Mouse (Mus musculus) forebrain, embryonic 10.5 days (tissue): ENCODE measurements around the gene Coro2b. TPM values are rescaled to one million over a fixed set of nuclear protein-coding genes. Genes with fewer than 3 reads are reported as not detected.
A peak's percentile ranks its signal among the peaks of the same experiment; 100 is the strongest.

Source experiments
- DNase-seq: peaks from one replicate; pipeline ENCODE4 v3.0.0-alpha.2; 2017; ENCODE audit warnings: low spot score; ENCODE audit errors: extremely low spot score
- H3K27ac ChIP-seq: fragments of 300-500 bp; sonication (generic); 2 replicates; pipeline ENCODE4 v1.5.1; 2016; ENCODE audit warnings: mild to moderate bottlenecking
- H3K27me3 ChIP-seq: fragments of 300-500 bp; sonication (generic); 2 replicates; pipeline ENCODE4 v1.6.1; 2016; ENCODE audit warnings: mild to moderate bottlenecking; ENCODE audit not compliant: poor library complexity, severe bottlenecking
- H3K36me3 ChIP-seq: fragments of 300-500 bp; sonication (generic); replicated peaks from 2 replicates; pipeline ENCODE4 v1.6.1; 2016; ENCODE audit warnings: mild to moderate bottlenecking, moderate library complexity
- H3K4me1 ChIP-seq: fragments of 300-500 bp; sonication (generic); 2 replicates; pipeline ENCODE4 v1.6.1; 2016
- H3K4me3 ChIP-seq: fragments of 300-500 bp; sonication (generic); 2 replicates; pipeline ENCODE4 v1.5.1; 2016; ENCODE audit warnings: mild to moderate bottlenecking, moderate library complexity
- H3K9me3 ChIP-seq: fragments of 300-500 bp; sonication (generic); 2 replicates; pipeline ENCODE4 v1.6.1; 2016; ENCODE audit warnings: mild to moderate bottlenecking, moderate library complexity
- WGBS: fragments of 180-500 bp; shearing (Covaris S2); methylation state at CpG from one replicate; pipeline ENCODE4 v1.1.7; 2016; 5-methylcytosine and 5-hydroxymethylcytosine counted together
- polyA plus RNA-seq: library from polyadenylated mRNA; unstranded; fragments of >200 nt; fragmentation: Nextera tagmentation; extraction: Ambion mirVana; gene quantifications from 2 replicates; pipeline ENCODE4 v1.2.1, GENCODE M21; 2016

Coro2b gene
- polyA plus RNA-seq, 1 experiment from 2014 or later = 9.7 TPM

GRCm38 (mm10) chr9:62432261-62433060 is 104.4 kb downstream of the Coro2b start:
- Histone ChIP-seq H3K27me3 (no peaks in the 10 kb centered on the region), H3K4me3 (no peak overlapping the region), H3K9me3 (no peaks in the 10 kb centered on the region), H3K36me3 (peaks cover 33% of the 10 kb centered on the region), H3K27ac (peak overlapping the region; percentile 36; the same call in 1 of the 2 replicates), H3K4me1 (peaks cover 32% of the 10 kb centered on the region)
- DNase-seq = no peak
- WGBS = 76% methylated on average over 15 of the region's 15 CpGs

DNA sequence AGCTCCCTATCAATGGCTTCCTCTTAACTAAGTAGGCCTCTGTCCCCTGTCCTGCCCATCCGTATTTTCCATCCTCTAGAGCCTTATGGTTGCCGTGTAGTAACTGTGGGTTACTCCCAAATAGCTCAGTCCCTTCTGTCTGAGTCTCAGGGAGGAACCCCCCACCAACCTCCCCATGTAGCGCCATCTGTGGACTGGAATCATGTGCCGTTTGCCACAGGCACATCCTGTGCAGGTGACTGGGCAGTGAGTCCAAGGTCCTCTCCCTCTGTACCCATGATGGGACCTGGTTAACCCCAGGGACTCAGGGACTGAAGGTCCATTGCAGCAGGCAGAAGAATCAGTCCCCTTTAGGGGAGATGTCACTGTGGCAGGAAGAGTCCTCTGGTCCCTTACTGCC is 106.1 kb downstream of the Coro2b start:
- DNase-seq = no peak
- no peak overlapping the region for H3K4me3 ChIP-seq
- H3K36me3 ChIP-seq = peaks cover 47% of the 10 kb centered on the region
- H3K9me3 ChIP-seq = no peaks in the 10 kb centered on the region
- 94% methylated on average over 4 of the region's 4 CpGs for WGBS
- peaks cover 23% of the 10 kb centered on the region for H3K4me1 ChIP-seq
- H3K27me3 ChIP-seq = no peaks in the 10 kb centered on the region
- no peak overlapping the region for H3K27ac ChIP-seq

- Histone ChIP-seq H3K27me3 (no peaks in the 10 kb centered on the region; the same call in 1 of the 2 replicates), H3K27ac (no peak overlapping the region), H3K36me3 (peaks cover 60% of the 10 kb centered on the region), H3K4me3 (no peak overlapping the region), H3K9me3 (no peaks in the 10 kb centered on the region), H3K4me1 (peaks cover 3% of the 10 kb centered on the region; the same call in 1 of the 2 replicates)
- 92% methylated on average over 8 of the region's 8 CpGs for WGBS
- no peak for DNase-seq
Observed at GRCm38 (mm10) chr9:62427010-62427409, 109.8 kb downstream of the Coro2b start.

DNA sequence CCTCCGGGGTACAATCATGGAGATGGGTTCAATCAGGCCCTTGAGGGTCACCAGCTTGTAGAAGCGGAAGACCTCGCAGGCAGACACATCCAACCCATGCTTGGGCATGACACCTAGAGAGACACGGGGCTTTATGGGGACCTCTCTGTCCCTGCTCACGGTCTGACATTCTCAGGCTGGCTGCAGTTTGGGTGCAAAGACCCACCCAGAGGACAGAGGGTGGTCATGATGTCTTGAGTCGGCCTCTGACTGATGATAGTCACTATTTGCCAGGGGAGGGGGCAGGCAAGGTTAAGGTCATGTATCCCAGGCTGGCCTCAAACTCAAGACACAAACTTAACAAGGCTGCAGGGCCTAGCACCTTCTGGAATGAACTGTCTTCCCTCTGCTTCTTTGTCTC is 110.3 kb downstream of the Coro2b start:
- no peaks in the 10 kb centered on the region; the same call in 1 of the 2 replicates for H3K27me3 ChIP-seq
- H3K27ac ChIP-seq = no peak overlapping the region
- 92% methylated on average over 6 of the region's 6 CpGs for WGBS
- no peaks in the 10 kb centered on the region for H3K9me3 ChIP-seq
- H3K4me1 ChIP-seq = peaks cover 1% of the 10 kb centered on the region
- no peak for DNase-seq
- no peak overlapping the region for H3K4me3 ChIP-seq
- peaks cover 60% of the 10 kb centered on the region for H3K36me3 ChIP-seq

GRCm38 (mm10) chr9:62426021-62426420 is 110.8 kb downstream of the Coro2b start:
- WGBS = 95% methylated on average over 19 of the region's 19 CpGs
- Histone ChIP-seq H3K4me1 (peaks cover 6% of the 10 kb centered on the region), H3K27me3 (no peaks in the 10 kb centered on the region; the same call in 1 of the 2 replicates), H3K9me3 (no peaks in the 10 kb centered on the region), H3K36me3 (peaks cover 55% of the 10 kb centered on the region), H3K4me3 (no peak overlapping the region), H3K27ac (no peak overlapping the region)
- no peak for DNase-seq

- peaks cover 47% of the 10 kb centered on the region for H3K36me3 ChIP-seq
- DNase-seq = no peak
- H3K4me1 ChIP-seq = peaks cover 14% of the 10 kb centered on the region
- no peak overlapping the region for H3K4me3 ChIP-seq
- 70% methylated on average over 5 of the region's 5 CpGs for WGBS
- no peak overlapping the region for H3K27ac ChIP-seq
- no peaks in the 10 kb centered on the region; the same call in 1 of the 2 replicates for H3K27me3 ChIP-seq
- H3K9me3 ChIP-seq = no peaks in the 10 kb centered on the region
Observed at GRCm38 (mm10) chr9:62425265-62425664, 111.6 kb downstream of the Coro2b start.

DNA sequence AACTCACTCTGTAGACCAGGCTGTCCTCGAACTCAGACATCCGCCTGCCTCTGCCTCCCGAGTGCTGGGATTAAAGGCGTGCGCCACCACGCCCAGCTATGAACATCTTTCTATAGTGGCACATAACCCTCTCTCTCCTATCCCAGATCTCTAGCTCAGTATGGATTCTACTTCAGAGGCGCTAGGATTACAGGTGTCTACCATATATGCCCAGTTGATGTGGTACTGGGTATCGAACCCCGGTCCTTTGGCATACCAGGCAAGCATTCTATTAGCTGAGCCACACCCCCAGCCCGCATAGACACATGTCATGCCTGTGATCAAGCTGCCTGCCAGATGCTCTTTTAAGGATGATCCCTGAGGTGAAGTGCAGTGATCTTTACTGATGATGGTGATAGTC is 113.0 kb downstream of the Coro2b start:
- no peak for DNase-seq
- peaks cover 39% of the 10 kb centered on the region for H3K36me3 ChIP-seq
- H3K4me3 ChIP-seq = no peak overlapping the region
- peaks cover 22% of the 10 kb centered on the region for H3K4me1 ChIP-seq
- H3K27me3 ChIP-seq = no peaks in the 10 kb centered on the region; the same call in 1 of the 2 replicates
- WGBS = 98% methylated on average over 10 of the region's 10 CpGs
- peaks cover 2% of the 10 kb centered on the region; the same call in 1 of the 2 replicates for H3K9me3 ChIP-seq
- H3K27ac ChIP-seq = no peak overlapping the region

DNA sequence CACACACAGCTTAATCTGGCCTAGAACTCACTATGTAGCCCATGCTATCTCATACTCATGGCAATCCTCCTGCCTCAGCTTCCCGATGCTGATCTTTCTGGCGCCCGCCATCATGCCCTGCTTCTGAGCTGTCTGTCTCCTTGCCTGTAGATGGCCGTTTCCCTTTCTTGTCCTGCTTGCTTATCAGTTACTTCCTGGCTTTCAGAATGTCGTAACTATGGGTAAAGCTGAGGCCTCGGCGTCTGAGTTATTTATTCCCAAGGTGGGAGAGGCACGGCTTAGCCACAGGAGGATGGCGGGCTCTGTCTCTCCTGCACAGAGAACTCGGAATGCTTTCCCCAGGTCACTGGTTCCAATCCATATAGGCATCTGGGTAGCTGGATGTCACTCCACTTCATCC is 113.9 kb downstream of the Coro2b start:
- Histone ChIP-seq H3K27me3 (no peaks in the 10 kb centered on the region; the same call in 1 of the 2 replicates), H3K9me3 (peaks cover 6% of the 10 kb centered on the region; the same call in 1 of the 2 replicates), H3K4me3 (no peak overlapping the region), H3K36me3 (peaks cover 30% of the 10 kb centered on the region; the same call in 1 of the 2 replicates), H3K27ac (no peak overlapping the region), H3K4me1 (peaks cover 22% of the 10 kb centered on the region)
- DNase-seq = no peak
- WGBS = 91% methylated on average over 10 of the region's 10 CpGs

- no peak overlapping the region for H3K4me3 ChIP-seq
- H3K27ac ChIP-seq = no peak overlapping the region
- no peak for DNase-seq
- H3K9me3 ChIP-seq = peaks cover 6% of the 10 kb centered on the region; the same call in 1 of the 2 replicates
- no peaks in the 10 kb centered on the region; the same call in 1 of the 2 replicates for H3K27me3 ChIP-seq
- 96% methylated on average over 6 of the region's 6 CpGs for WGBS
- H3K4me1 ChIP-seq = peaks cover 22% of the 10 kb centered on the region
- peaks cover 23% of the 10 kb centered on the region; the same call in 1 of the 2 replicates for H3K36me3 ChIP-seq
Observed at GRCm38 (mm10) chr9:62421911-62422310, 114.9 kb downstream of the Coro2b start.

- Histone ChIP-seq H3K36me3 (peaks cover 14% of the 10 kb centered on the region; the same call in 1 of the 2 replicates), H3K4me3 (peak overlapping the region; percentile 44), H3K27me3 (no peaks in the 10 kb centered on the region; the same call in 1 of the 2 replicates), H3K9me3 (peaks cover 6% of the 10 kb centered on the region; the same call in 1 of the 2 replicates), H3K27ac (peak overlapping the region; percentile 81), H3K4me1 (peaks cover 27% of the 10 kb centered on the region)
- peak; percentile 58 for DNase-seq
- WGBS = under 1% methylated on average over 13 of the region's 13 CpGs
Observed at GRCm38 (mm10) chr9:62421027-62421426, 115.8 kb downstream of the Coro2b start.

- peak overlapping the region; percentile 81 for H3K27ac ChIP-seq
- H3K27me3 ChIP-seq = no peaks in the 10 kb centered on the region; the same call in 1 of the 2 replicates
- peaks cover 34% of the 10 kb centered on the region for H3K4me1 ChIP-seq
- H3K4me3 ChIP-seq = peak overlapping the region; percentile 44
- 32% methylated on average over 10 of the region's 10 CpGs for WGBS
- DNase-seq = peak; percentile 36
- H3K36me3 ChIP-seq = peaks cover 14% of the 10 kb centered on the region; the same call in 1 of the 2 replicates
- peaks cover 6% of the 10 kb centered on the region; the same call in 1 of the 2 replicates for H3K9me3 ChIP-seq
Observed at GRCm38 (mm10) chr9:62420261-62420917, 116.5 kb downstream of the Coro2b start.

- WGBS = 63% methylated on average over 5 of the region's 5 CpGs
- Histone ChIP-seq H3K36me3 (no peaks in the 10 kb centered on the region), H3K9me3 (peaks cover 8% of the 10 kb centered on the region; the same call in 1 of the 2 replicates), H3K27me3 (no peaks in the 10 kb centered on the region; the same call in 1 of the 2 replicates), H3K4me1 (peaks cover 45% of the 10 kb centered on the region), H3K27ac (no peak overlapping the region), H3K4me3 (no peak overlapping the region)
- DNase-seq = no peak
Observed at GRCm38 (mm10) chr9:62418742-62419141, 118.1 kb downstream of the Coro2b start.
